Mouse (Mus musculus) cerebellum, postnatal 10 days (tissue): ENCODE results near the gene Adam8.

ENCODE experiments used
- DNase-seq, 2 experiments: peaks; one replicate each; pipeline ENCODE4 v3.0.0; 2021; ENCODE audit warnings: mixed read lengths in 2 of 2

Adam8 gene

DNA sequence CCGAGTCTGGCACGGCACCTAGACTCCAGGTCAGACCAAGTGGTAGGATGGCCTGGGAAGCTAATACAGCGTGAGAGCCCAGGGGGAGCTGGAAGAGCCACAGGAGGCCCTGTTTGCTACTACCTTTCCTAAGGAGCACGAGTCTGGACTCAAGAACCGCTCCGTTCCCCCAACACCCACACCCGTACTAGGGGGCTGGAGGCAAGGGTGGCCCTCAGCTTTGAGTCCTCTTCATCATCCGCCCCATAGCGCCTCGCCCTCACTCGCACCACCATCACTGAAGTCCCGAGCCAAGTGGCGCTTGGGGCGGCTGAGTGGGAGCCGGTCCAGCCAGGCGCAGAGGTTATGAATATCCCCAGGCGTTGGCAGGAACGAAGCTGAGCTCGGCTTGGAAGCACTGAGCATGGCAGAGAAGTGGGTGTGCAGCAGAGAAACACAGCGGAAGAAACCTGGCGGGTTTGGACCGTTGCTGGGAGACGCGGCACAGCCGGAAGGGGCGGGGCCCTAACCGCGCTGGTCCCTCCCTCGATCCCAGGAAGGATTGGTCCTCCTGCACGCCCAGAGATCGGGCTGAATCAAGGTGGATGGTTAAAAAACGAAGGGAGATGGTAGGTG is 14.0 kb downstream of the Adam8 start, which contains the start of gene 6430531B16Rik:
TSS of gene 6430531B16Rik (minus strand) at position 478 of the 615 bp plus-strand sequence.
- DNase-seq = peak; percentile 93

- DNase-seq = no peak
Measured at GRCm38 (mm10) chr7:139975471-139975870, 16.9 kb downstream of the Adam8 start.

GRCm38 (mm10) chr7:139974307-139974706 is 18.1 kb downstream of the Adam8 start:
- DNase-seq = no peak

- DNase-seq = no peak
Measured at GRCm38 (mm10) chr7:139972923-139973331, 19.4 kb downstream of the Adam8 start.

DNA sequence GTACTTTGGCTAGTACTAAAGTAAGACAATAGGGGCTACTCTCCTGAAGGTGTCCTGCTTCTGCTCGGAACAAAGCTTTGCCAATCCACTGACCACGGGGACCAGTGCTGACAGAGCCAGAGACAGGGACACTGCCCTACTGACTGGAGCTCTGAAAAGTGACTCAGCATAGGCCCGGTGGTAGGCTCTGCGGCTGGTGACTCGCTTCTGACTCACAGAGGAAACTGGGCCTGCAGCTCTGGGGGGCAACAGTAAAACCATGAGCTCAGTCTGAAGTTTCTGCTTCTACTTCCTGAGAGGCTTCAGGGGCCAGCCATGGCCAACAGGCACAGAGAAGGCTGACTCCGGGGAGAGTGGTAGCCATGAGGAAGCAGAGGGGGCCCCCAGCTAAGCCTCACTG is 20.9 kb downstream of the Adam8 start:
- DNase-seq = no peak

- DNase-seq = no peak
Measured at GRCm38 (mm10) chr7:139970979-139971378, 21.4 kb downstream of the Adam8 start.

DNA sequence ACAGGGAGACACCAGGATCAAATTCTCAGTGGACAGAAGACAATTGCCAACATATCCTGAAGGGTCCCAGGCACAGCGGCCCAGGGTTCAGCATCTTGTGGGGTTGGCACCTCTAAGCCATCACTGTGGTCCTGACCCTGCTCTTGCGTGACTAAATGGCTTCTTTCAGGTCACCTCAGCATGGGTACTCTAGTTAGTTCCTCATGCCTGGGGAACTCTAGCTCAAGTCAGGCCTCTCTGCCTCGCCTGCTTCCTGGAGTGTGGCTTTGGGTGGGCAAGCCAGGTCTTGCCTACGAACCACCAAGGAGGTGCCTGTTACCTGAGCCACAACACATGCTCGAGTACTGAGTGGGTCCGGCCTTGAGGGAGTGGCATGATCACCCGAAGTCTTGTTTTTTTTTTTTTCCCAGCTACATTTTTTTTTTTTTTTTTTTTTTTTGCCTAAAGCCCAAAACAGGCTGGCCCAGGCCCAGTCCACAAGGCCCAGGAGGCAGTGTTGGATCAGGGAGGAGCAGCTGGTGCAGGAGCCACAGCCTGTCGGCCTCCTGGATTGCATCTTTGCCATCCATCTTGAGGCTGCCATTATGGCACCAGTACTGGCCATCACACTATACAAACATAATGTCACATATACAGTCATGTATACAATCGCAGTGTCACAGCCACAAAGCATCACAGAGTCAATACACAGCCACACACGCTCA is 22.0 kb downstream of the Adam8 start:
- DNase-seq = peak in 1 of 2 experiments; percentile 31

- peak; percentile 94 to 97 for DNase-seq
Measured at GRCm38 (mm10) chr7:139969348-139970130, 22.8 kb downstream of the Adam8 start.

GRCm38 (mm10) chr7:139968428-139968827 is 23.9 kb downstream of the Adam8 start:
- DNase-seq = no peak

- no peak for DNase-seq
Measured at GRCm38 (mm10) chr7:139967175-139967574, 25.2 kb downstream of the Adam8 start.

GRCm38 (mm10) chr7:139963814-139964213 is 28.5 kb downstream of the Adam8 start:
- DNase-seq = peak in 1 of 2 experiments; percentile 22

DNA sequence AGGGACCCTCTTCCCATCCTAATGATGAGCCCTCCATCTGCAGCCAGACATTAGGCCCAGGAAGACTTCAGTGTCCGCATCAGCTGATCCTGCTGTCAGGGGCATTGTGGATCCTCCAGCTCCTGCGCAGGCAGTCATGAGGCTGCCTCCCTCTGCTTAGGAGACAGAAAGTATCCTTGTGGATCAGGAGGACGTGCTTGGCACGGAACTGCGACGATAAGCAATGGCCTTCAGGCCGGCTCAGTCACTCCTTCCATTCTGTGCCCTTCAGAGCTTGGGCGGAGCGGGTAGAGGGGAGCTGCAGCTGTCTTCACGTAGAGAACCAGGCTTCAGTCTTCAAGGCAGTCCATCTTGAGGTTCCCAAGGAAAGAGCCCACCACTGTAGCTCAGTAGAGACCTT is 31.2 kb downstream of the Adam8 start:
- no peak for DNase-seq

DNA sequence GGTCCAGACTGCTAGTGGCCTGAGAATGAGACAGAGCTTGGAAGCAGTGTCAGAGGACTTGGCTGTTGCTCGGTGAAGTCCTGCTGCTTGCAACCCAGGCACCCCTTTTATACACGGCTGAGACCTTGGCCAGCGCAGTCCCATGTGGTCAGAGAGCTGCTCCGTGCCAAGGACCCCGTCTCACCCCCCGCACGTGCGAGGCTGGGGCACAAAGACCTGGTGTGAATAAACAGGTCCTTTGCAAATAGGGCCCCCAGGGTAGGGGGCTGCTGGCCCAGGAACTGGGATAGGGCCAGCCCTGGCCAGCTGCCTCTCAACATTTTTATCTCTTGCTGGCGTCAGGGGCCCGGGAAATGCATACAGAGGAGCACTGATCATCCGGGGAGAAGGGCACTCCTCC is 34.4 kb downstream of the Adam8 start:
- DNase-seq = peak in 1 of 2 experiments; percentile 43

DNA sequence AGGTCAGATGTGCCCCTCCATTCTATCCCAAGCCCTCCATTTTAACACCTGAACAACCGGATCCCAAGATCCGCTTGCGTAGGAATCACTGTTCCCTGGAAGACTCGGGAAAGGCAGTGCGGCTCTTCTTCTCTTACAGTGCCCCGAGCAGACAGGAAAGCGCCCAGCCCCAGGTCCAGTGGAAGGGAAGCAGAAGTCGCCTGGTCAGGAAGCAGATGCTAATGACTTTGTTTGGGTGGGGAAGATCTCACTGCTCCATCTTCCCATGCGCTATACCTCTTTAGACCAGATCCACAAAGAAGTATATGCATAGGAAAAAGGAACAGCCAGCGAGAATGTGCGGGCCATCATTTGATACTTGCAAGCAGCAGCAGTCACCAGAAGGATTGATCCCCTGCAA is 34.9 kb downstream of the Adam8 start:
- DNase-seq = no peak

- no peak for DNase-seq
Measured at GRCm38 (mm10) chr7:139956658-139957057, 35.7 kb downstream of the Adam8 start.

- DNase-seq = no peak
Measured at GRCm38 (mm10) chr7:139955505-139955904, 36.9 kb downstream of the Adam8 start.

DNA sequence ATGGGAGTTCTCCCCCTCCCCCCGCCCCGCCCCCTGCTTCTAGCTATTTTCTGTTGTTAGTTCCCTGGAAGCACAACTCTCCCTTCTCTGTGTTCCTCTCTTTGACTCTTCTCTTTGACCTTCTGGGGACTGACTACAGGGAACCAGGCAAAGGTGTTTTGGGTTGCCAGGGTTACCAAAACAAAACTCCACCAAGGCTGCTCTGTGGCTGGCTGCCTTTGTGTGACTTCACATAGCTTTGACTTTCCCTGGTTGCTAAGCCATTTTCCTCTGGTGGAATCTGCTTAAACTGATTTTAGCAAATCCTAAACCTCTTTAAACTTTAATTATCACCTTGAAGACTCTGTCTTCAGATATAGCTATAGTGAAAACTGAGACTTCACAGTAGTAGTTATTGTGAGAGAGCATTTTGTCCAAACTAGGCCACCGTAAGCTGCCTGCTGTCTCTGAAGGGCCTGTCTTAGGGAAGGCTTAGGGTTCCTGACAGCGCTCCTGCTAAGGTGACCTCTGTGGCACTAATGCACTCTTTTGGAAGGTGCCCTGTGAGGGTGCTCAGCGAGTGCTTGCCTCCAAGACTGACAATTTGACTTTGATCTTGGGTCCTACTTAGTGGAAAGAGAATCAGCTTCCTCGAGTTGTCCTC is 40.2 kb downstream of the Adam8 start:
- DNase-seq = no peak

DNA sequence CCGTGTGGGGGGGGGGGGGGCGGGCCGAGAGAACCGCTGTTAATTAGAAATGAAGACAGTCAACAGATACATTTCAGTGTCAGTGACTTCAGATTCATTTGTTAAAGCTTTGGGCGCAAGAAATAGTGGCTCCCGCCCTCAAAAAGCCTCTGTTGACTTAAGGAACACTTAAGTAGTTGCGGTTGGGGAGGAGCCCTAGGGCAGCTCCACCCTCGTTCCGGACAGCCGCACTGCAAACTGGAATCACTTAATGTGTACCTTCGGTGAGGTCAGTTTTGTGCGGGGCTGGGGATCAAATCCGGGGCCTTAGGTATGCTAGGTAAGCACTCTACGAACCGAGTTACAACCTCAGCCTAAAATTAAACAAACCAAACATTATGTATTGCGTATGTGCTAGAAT is 41.3 kb downstream of the Adam8 start:
- DNase-seq = no peak

DNA sequence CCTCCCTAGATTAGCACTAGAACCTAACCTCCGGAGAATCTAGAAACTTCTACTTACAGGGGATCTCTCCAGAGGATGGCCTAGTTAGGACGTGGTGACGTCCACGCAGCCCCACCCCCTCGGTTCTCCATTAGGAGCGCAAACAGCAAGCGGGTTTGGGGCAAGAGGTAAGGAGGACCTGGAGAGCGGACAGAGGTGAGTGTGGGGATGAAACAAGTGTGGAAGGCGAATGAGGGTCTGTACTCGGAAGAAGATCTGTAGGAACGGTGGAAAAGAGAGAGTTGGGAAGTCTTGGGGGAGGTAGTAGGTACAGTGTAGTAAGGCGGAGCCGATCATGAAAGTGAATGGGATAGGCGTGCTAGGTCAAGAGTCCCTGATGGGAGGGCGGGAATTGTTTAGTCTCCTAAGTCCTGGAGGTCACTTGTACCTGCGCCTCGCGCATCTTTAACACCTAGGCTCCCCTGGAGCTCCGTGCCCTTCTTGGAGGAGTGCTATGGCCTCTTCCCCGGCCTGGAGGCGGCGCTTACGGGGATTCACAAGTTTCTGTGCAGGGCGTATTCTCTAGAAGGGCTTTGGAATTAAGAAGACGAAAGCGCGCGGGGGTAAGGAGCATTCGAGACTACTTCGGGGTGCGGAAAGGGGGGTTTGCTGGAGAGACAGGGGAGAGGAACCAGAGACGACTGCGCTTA is 41.9 kb downstream of the Adam8 start:
- DNase-seq = peak in 1 of 2 experiments; percentile 35

DNA sequence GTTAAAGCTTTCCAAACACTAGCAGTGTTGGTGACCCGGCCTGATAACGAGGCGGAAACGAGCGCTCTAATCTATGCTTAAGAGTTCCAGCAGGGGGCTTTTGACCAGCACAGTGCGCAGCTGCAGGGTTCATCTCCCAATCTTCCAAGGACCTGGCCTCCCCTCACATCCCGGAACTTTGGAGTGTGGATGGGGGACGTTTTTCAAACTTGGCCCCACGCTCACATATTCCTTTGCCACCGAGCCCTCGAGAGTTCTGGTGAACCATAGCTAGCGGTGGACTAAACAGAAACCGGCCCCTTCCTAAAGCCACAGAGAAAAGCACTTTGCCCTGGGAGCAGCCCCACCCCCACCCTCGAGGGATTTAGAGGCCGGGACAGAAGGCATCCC is 42.5 kb downstream of the Adam8 start:
- DNase-seq = peak; percentile 33 to 39

DNA sequence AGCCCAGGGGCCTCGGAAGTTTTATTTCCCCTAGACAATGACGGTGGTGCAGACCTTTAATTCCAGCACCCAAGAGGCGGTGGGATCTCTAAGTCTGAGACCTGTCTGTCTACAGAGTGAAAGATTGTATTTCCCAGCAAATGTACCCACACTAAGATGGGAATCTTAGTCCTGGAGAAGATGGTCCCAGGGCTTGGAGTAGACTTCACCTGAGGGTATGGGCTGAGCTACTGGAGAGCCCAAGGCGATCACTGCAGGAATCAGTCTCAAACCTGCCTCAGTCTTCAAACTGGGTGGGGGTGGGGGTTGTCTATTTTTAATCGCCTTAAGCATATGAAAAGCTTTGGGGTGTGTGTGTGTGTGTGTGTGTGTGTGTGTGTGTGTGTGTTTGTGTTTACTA is 46.3 kb downstream of the Adam8 start:
- DNase-seq = no peak

GRCm38 (mm10) chr7:139945516-139945915 is 46.8 kb downstream of the Adam8 start:
- no peak for DNase-seq
